Mouse (Mus musculus) ES-Bruce4 (cell line): ENCODE measurements around the gene Dnajb12. TPM values are rescaled to one million over a fixed set of nuclear protein-coding genes. Genes with fewer than 3 reads are reported as not detected.

Source experiments
- H3K27ac ChIP-seq: 2 replicates; pipeline ENCODE4 v1.5.1; 2012; ENCODE audit warnings: low read length, inconsistent platforms; ENCODE audit not compliant: insufficient read depth
- H3K27me3 ChIP-seq: 2 replicates; pipeline ENCODE4 v1.6.1; 2012; ENCODE audit warnings: mild to moderate bottlenecking, low read length, inconsistent platforms; ENCODE audit not compliant: control insufficient read depth, poor library complexity, insufficient read depth, severe bottlenecking
- H3K36me3 ChIP-seq: 2 replicates; pipeline ENCODE4 v1.6.1; 2012; ENCODE audit warnings: inconsistent platforms, mild to moderate bottlenecking, low read length, moderate library complexity; ENCODE audit not compliant: control insufficient read depth, poor library complexity, insufficient read depth, severe bottlenecking
- H3K4me1 ChIP-seq: one replicate; pipeline ENCODE4 v1.8.1; 2011; ENCODE audit warnings: low read length; ENCODE audit not compliant: control insufficient read depth, insufficient read depth
- H3K4me3 ChIP-seq: 2 replicates; pipeline ENCODE4 v1.5.1; 2011; ENCODE audit warnings: low read depth, mild to moderate bottlenecking, low read length
- H3K9ac ChIP-seq: 2 replicates; pipeline ENCODE4 v1.6.1; 2012; ENCODE audit warnings: low read depth, mild to moderate bottlenecking, inconsistent platforms; ENCODE audit not compliant: poor library complexity, severe bottlenecking
- H3K9me3 ChIP-seq: replicated peaks from 2 replicates; pipeline ENCODE4 v1.6.1; 2012; ENCODE audit warnings: mild to moderate bottlenecking, low read length, inconsistent platforms; ENCODE audit not compliant: control insufficient read depth, poor library complexity, insufficient read depth, severe bottlenecking
- CTCF ChIP-seq: IDR thresholded peaks from one replicate; pipeline ENCODE4 v1.8.1; 2011; ENCODE audit warnings: low read depth, low read length
- EP300 ChIP-seq: IDR thresholded peaks from 2 replicates; pipeline ENCODE4 v1.6.1; 2011; ENCODE audit warnings: low read depth, low read length; ENCODE audit not compliant: insufficient read depth
- POLR2A ChIP-seq: IDR thresholded peaks from one replicate; pipeline ENCODE4 v1.8.1; 2011; ENCODE audit warnings: low read length; ENCODE audit not compliant: insufficient read depth
- polyA plus RNA-seq: library from polyadenylated mRNA; stranded (reverse); fragments of >200 nt; gene quantifications from 2 replicates; pipeline ENCODE4 v1.2.4, GENCODE M21; 2011; ENCODE audit warnings: low read depth; ENCODE audit not compliant: missing spikeins, insufficient read depth, insufficient read length

The Dnajb12 gene
- polyA plus RNA-seq, 1 experiment: 29.3 TPM

DNA sequence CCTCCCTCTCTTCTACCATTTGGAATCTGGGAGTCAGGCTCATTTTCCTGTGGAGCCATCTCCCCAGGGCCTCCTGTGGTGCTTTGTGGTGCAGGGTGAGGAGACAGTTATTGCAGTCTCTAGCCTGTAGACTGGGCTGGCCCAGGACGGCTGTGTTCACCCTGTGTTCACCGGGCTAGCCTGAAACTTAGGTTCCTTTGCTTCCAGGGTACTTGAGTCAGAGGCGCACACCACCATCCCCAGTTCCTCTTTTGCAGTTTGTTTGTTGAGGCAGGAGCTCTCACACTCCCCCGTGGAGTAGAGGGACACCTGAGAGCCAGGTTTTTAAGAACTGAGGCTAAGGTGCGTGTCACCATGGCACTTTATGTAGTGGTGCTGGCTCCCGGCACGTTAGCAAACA lies 10.0 kb downstream of the Dnajb12 start:
- Histone ChIP-seq H3K36me3 (peaks cover 9% of the 10 kb centered on the region), H3K4me1 (no peaks in the 10 kb centered on the region), H3K9ac (no peak overlapping the region), H3K4me3 (no peak overlapping the region), H3K27ac (no peak overlapping the region), H3K9me3 (no peaks in the 10 kb centered on the region), H3K27me3 (no peaks in the 10 kb centered on the region)
- TF ChIP-seq EP300: no peak
- TF ChIP-seq POLR2A: no peak
- TF ChIP-seq CTCF: no peak

- TF ChIP-seq CTCF: no peak
- TF ChIP-seq POLR2A: no peak
- TF ChIP-seq EP300: no peak
- Histone ChIP-seq H3K9ac (no peak overlapping the region), H3K4me1 (no peaks in the 10 kb centered on the region), H3K4me3 (no peak overlapping the region), H3K9me3 (no peaks in the 10 kb centered on the region), H3K27me3 (no peaks in the 10 kb centered on the region), H3K27ac (no peak overlapping the region), H3K36me3 (peaks cover 11% of the 10 kb centered on the region)
These were observed 10.8 kb downstream of the Dnajb12 start for GRCm38 (mm10) chr10:59889953-59890751.

GRCm38 (mm10) chr10:59892977-59893376 lies 13.6 kb downstream of the Dnajb12 start:
- no peaks in the 10 kb centered on the region for H3K9me3 ChIP-seq
- peaks cover 11% of the 10 kb centered on the region for H3K36me3 ChIP-seq
- H3K27ac ChIP-seq: no peak overlapping the region
- no peak overlapping the region for H3K4me3 ChIP-seq
- H3K4me1 ChIP-seq: no peaks in the 10 kb centered on the region
- H3K9ac ChIP-seq: no peak overlapping the region
- TF ChIP-seq POLR2A (no peak), EP300 (no peak), CTCF (peak; percentile 99)
- no peaks in the 10 kb centered on the region for H3K27me3 ChIP-seq

GRCm38 (mm10) chr10:59894251-59895160 lies 15.2 kb downstream of the Dnajb12 start:
- H3K4me1 ChIP-seq: no peaks in the 10 kb centered on the region
- peaks cover 11% of the 10 kb centered on the region for H3K36me3 ChIP-seq
- no peak overlapping the region for H3K9ac ChIP-seq
- H3K9me3 ChIP-seq: no peaks in the 10 kb centered on the region
- no peak overlapping the region for H3K4me3 ChIP-seq
- H3K27me3 ChIP-seq: no peaks in the 10 kb centered on the region
- no peak overlapping the region for H3K27ac ChIP-seq
- TF ChIP-seq CTCF: peak; percentile 97
- TF ChIP-seq EP300: 0 out of 2 replicates have a peak, but pooled peaks have one; percentile 32
- TF ChIP-seq POLR2A: no peak

DNA sequence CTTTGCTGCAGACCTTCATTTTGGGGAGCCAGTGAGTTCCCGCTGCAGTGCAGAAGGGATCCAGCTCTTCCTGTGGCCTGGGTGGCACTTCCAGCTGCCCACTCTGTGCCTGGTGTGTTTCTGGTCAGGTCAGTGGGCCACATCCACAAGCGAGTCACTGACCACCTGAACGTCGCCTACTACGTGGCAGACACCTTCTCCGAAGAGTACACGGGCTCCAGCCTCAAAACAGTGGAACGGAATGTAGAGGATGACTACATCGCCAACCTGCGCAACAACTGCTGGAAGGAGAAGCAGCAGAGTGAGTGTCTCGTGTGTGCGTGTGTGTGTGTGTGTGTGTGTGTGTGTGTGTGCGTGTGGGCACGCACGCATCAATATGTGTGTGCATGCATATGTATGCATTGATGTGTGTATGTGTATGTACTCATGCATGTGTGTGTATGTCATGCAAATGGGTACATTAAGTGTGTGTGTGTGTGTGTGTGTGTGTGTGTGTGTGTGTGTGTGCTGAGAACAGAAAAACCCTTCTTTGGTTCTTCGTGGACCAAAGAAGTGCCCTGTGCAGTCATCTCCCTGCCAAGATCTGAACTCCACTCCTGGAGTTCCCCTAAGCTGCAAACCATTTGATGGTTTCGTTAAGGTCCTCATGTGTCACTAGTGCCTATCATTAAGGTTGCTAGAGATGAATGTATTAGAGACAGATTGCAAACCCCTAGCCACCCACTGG lies 16.3 kb downstream of the Dnajb12 start:
- H3K9me3 ChIP-seq: no peaks in the 10 kb centered on the region
- peaks cover 11% of the 10 kb centered on the region for H3K36me3 ChIP-seq
- H3K27me3 ChIP-seq: no peaks in the 10 kb centered on the region
- TF ChIP-seq POLR2A: no peak
- no peak for TF ChIP-seq EP300
- TF ChIP-seq CTCF: no peak
- no peak overlapping the region for H3K4me3 ChIP-seq
- H3K4me1 ChIP-seq: peaks cover 5% of the 10 kb centered on the region
- no peak overlapping the region for H3K27ac ChIP-seq
- no peak overlapping the region for H3K9ac ChIP-seq
